Mouse (Mus musculus): ENCODE data around the gene Mrrf.
A peak's percentile ranks its signal among the peaks of the same experiment; 100 is the strongest.

The Mrrf gene

DNA sequence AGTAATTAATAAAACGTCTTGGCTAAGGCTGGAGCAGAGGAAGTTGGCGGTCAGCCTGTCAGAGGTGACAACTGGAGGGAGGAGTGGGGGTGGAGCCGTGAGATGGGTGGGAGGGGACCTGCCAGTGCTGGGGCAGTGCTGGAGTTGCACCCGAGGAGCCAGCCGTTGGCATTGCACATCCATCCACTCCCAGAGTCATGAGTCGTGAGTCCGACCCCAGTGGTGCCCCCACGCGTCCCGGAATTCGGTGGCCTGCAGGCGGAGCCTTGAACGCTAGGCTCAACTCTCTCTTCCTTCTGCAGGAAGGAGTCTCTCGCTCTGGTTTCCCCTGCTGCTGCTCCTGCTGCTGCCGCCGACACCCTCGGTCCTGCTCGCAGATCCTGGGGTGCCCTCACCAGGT, 94.2 kb downstream of the Mrrf start, which contains the start of gene Ptgs1:
Gene Ptgs1, plus strand, starts transcription at position 61 of the 400 bp plus-strand sequence.
- peak; percentile 51 for DNase-seq (ENCODE audit: inconsistent ontology term)

DNA sequence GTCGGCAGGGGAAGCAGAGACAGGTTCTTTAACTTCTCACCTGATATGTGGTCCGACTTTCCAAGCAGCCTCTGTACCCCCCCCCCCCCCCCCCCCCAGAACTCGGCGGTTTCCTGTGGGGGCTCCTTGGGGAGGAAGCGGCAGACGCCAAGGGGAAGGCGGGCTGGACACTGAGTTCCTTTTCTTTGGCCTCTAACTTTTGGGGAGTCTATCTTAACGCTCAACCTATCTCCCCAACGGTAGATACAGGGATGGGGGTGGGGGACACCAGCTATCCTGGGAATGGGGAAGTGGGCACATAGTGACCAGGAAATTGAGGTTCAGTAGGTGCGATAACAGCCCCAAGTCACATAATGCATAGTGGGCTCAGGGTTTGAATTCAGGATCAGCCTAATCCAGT, 94.8 kb downstream of the Mrrf start:
- DNase-seq (ENCODE audit: inconsistent ontology term): no peak

DNA sequence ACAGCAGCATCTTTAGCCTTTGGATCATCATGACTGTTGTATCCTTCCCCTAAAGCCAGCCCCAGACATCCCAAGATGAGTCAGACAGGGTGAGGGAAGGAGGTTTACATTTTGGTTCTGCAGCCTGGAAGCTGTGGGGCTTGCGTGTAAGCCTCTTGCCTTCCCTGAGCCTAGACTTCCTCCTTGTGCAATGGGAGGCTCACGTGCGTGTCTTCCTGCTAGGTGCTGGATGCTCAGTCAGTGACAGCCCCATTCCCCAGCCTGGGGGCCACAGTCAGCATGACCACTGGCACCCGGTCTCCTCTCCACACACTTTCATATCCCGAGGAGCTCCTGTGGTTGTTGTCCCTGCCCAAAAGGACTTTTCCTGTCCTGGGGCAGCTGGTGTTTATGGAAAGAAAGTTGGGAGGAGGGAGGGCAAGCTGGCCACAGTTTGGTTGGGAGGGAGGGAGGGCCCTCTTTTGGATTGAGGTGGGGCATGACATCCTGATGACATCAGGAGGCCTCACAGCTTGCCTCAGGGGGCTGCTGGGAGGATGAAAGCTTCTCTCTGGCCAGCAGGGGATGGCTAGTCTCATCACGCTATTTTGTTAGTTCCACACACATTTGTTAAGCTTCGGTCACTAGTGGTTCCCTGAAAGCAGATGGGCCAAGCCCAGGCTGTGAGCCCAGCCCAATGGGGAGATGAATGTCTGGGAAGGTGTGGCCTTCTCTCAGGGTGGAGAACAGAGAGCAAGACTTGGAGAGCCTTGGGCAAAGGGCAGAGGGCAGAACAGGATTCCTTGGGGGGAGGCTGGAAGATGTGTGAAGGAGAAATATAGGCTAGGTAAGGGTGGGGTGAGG, 98.6 kb downstream of the Mrrf start:
- no peak for DNase-seq (ENCODE audit: inconsistent ontology term)

DNA sequence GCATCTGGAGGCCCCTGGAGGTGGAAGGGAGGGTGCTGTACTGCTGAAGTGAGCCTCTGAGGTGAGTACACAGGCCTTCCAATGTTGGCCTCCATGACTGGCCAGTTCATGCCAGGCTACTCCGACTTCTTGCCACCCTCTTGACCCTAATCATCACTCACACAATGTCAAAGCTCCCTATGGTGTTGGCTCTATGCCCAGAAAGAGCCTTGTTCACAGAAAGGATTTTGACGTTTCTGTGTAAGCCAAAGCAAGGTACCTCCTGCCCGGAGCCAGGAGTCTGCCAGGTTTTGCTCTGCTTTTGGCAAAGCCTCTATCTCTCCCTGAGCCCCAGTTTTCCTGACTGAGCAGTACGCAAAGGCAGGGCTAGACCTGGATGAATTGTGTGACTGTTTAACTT, 99.7 kb downstream of the Mrrf start:
- DNase-seq (ENCODE audit: inconsistent ontology term): peak; percentile 61

DNA sequence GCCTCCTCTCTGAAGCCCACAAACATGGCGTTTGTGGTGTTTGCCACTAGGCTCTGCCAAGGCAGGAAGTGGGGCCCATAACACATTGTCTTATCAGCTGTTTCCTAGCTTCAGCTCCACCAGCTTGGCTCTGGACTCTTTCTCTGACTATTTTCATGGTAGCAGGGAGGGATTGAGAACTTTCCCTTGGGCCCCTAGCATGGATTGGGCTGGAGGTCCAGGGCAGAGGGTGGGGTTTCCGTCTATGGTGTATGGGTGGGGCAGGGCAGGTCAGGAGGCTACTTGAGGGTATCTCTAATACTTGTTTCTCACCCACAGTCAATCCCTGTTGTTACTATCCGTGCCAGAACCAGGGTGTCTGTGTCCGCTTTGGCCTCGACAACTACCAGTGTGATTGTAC, 100.7 kb downstream of the Mrrf start:
- DNase-seq (ENCODE audit: inconsistent ontology term): no peak

DNA sequence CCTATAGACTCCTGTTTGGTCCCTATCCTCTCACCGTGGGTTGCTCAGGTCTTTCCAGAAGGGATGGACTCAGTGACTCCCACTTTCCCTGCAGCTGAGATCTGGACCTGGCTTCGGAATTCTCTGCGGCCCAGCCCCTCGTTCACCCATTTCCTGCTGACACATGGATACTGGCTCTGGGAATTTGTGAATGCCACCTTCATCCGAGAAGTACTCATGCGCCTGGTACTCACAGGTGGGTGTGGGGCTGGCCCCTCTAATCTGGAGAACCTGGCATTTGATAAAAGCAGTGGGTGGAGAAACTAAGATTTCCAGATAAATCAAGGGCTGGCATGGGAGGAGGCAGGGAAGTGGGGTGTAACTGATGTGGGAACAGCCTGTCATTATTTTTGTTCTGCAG, 101.4 kb downstream of the Mrrf start:
- DNase-seq (ENCODE audit: inconsistent ontology term): no peak

DNA sequence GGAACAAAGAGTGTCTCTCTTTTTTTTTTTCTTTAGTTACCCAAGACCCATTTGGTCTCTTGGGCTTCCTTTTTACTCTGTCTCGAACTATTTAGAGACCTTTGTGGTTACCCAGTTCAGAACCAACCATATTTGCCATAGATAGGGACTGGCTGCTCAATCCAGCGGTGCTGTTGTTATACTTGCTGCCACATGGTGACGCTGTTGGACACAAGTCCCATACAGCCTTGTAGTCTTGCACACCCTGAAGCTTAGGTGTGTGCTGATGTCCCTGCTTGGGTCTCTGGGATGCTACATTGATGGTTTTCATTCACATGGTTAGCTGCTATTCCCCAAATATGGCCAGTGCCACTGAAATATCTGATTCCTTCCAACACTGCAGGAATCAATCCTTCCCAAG, 102.3 kb downstream of the Mrrf start:
- DNase-seq (ENCODE audit: inconsistent ontology term): no peak

DNA sequence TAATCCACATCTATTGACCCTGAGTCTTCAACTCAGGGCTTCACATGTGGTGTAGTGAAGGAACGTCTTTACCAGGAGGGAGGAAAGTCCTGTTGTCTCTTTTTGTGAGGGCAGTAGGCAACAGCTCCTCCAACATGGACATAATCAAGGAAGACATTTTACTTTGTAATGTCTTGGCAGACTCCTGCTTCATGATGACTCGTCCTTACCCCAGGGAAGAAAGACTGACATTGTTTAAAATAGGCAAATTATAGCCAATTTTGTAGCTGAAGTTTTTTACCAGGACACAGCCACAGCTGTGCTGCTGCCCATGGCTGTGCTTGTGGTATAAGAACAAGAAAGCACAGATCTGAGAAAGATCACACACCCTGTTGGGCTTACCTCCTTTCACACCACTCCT, 102.8 kb downstream of the Mrrf start:
- peak; percentile 42 for DNase-seq (ENCODE audit: inconsistent ontology term)

All from Muller cell, postnatal 12 days (primary cell).